Mouse (Mus musculus) megakaryocyte-erythroid progenitor cell, adult 5-6 weeks (primary cell): Measurements from ENCODE around the gene Samsn1. TPM values are rescaled to one million over a fixed set of nuclear protein-coding genes. Genes with fewer than 3 reads are reported as not detected.

Experiments used
- ATAC-seq: replicated peaks from 2 replicates; pipeline ENCODE4 v1.8.0; 2016; ENCODE audit warnings: mild to moderate bottlenecking, inconsistent platforms; ENCODE audit not compliant: severe bottlenecking, poor library complexity, low FRiP score, low TSS enrichment
- total RNA-seq, 2 experiments: library from RNA; stranded (forward) in 1 of 2; stranded (reverse) in 1 of 2; fragments of 200-1000, 215-1000 nt in 1 of 2; fragments of >200 nt in 1 of 2; fragmentation: Nextera tagmentation in 1 of 2; gene quantifications; 2 replicates each; pipeline ENCODE4 v1.2.3; 2014 to 2017

Samsn1 gene
- total RNA-seq, 2 experiments from 2014 or later = 79.7 to 157 TPM

GRCm38 (mm10) chr16:75893470-75893869 is 128.6 kb downstream of the Samsn1 start:
- peak; percentile 67 for ATAC-seq

GRCm38 (mm10) chr16:75889081-75889646 is 132.9 kb downstream of the Samsn1 start:
- no peak; the same call in 1 of the 2 replicates for ATAC-seq

- ATAC-seq = peak; percentile 91
These were observed 134.9 kb downstream of the Samsn1 start for GRCm38 (mm10) chr16:75887203-75887602.

- no peak for ATAC-seq
These were observed 143.2 kb downstream of the Samsn1 start for GRCm38 (mm10) chr16:75878885-75879284.

GRCm38 (mm10) chr16:75877170-75877569 is 144.9 kb downstream of the Samsn1 start:
- ATAC-seq = peak; percentile 15; the same call in 1 of the 2 replicates

- ATAC-seq = no peak
These were observed 146.2 kb downstream of the Samsn1 start for GRCm38 (mm10) chr16:75875896-75876295.

- no peak for ATAC-seq
These were observed 147.6 kb downstream of the Samsn1 start for GRCm38 (mm10) chr16:75874508-75874907.

GRCm38 (mm10) chr16:75872241-75872640 is 149.8 kb downstream of the Samsn1 start:
- no peak for ATAC-seq

- ATAC-seq = peak; percentile 69
These were observed 154.7 kb downstream of the Samsn1 start for GRCm38 (mm10) chr16:75867400-75867799.

GRCm38 (mm10) chr16:75865505-75865904 is 156.6 kb downstream of the Samsn1 start:
- ATAC-seq = peak; percentile 40; the same call in 1 of the 2 replicates

- ATAC-seq = no peak
These were observed 157.4 kb downstream of the Samsn1 start for GRCm38 (mm10) chr16:75864673-75865072.

- no peak for ATAC-seq
These were observed 165.7 kb downstream of the Samsn1 start for GRCm38 (mm10) chr16:75856343-75856742.

GRCm38 (mm10) chr16:75855402-75855801 is 166.7 kb downstream of the Samsn1 start:
- peak; percentile 82 for ATAC-seq

- ATAC-seq = no peak; the same call in 1 of the 2 replicates
These were observed 168.4 kb downstream of the Samsn1 start for GRCm38 (mm10) chr16:75853556-75854271.

GRCm38 (mm10) chr16:75852485-75852884 is 169.6 kb downstream of the Samsn1 start:
- ATAC-seq = no peak

- no peak for ATAC-seq
These were observed 173.0 kb downstream of the Samsn1 start for GRCm38 (mm10) chr16:75849039-75849438.

GRCm38 (mm10) chr16:75843653-75844062 is 178.4 kb downstream of the Samsn1 start:
- no peak for ATAC-seq

GRCm38 (mm10) chr16:75843031-75843430 is 179.1 kb downstream of the Samsn1 start:
- no peak for ATAC-seq

GRCm38 (mm10) chr16:75842569-75842968 is 179.5 kb downstream of the Samsn1 start:
- no peak for ATAC-seq

- ATAC-seq = peak; percentile 96
These were observed 184.2 kb downstream of the Samsn1 start for GRCm38 (mm10) chr16:75837728-75838451.
